Mouse (Mus musculus): Measurements from ENCODE around the gene Cnot6l.

DNA sequence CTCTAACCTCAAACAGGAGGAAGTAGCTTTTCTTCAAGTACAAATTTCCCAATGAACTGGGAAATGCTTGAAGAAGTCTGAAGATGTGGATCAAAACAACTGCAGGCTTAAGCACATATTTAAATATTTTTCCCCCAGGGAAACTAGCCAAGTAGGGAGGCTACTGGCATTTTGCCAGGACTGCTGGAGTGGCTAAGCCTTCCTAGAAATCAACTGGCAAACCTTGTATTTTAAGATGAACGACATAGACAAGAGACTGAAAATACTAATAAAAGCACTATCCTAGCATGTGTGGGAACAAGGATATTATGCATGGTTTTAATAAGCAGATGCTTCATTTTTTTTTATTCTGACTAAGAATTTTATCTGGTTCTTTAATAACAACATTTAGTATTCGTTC is 42.9 kb upstream of the Cnot6l start:
- TF ChIP-seq POLR2A (IDR thresholded peaks at IDR 0.05; ENCODE audit: insufficient read depth, low read depth, low read length), result no peak
- no peak for TF ChIP-seq EP300 (IDR thresholded peaks at IDR 0.05; ENCODE audit: insufficient read depth, low read depth, low read length)
- no peak for TF ChIP-seq CTCF (IDR thresholded peaks at IDR 0.05)

Data from heart, adult 2 months (tissue).